Mouse (Mus musculus) pancreas, adult 10 weeks (tissue): ENCODE results near the gene Olfr466. TPM values are rescaled to one million over a fixed set of nuclear protein-coding genes. Genes with fewer than 3 reads are reported as not detected.

Source experiments
- polyA plus RNA-seq: library from polyadenylated mRNA; stranded (reverse); fragments of 350-450 nt; fragmentation: Illumina TruSeq; extraction: RNeasy Lipid Tissue Mini Kit (QIAGEN cat#74804); gene quantifications from one replicate; pipeline ENCODE4 v1.2.3, GENCODE M21; 2015; ENCODE audit warnings: low read depth, low replicate concordance; ENCODE audit not compliant: insufficient read depth

The Olfr466 gene
- not detected for polyA plus RNA-seq

GRCm38 (mm10) chr13:65149940-65150339, at the start of gene Olfr466:
Gene Olfr466 (plus strand): TSS chr13:65150240.

DNA sequence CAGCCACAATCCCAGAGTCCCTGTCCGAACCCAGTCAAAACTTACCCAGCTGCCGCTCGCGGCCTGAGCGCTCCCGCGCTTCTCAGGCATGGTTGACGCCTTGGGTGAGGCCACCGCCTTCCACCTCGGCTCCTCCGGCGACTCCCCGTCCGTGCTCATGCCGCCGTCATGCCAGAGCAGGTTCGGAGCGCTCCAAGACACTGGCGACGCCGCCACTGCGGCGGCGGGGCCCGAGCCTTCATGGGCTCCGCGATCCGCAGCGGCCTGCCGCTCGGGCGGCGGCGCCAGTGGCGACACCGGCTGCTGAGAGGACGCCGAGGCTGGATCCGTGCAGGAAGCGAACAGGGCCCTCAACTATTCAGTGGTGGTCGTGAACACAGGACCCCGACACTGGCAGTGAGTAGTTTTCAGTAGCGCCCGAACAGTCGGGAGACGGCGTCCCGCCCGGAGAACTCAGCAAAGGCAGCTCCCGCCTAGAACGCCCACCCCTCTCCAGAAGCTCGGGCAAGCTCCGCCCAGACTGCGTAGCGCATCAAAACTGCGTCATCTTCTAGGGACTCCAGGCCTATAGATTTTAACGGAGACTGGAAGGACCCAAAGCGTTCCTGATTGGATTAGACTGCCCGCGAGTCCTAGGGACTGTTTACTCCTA, 37.5 kb upstream of the Olfr466 start, which contains the start of gene Mfsd14b:
TSS of gene Mfsd14b (minus strand) at position 517 of the 652 bp plus-strand sequence.

GRCm38 (mm10) chr13:65137789-65138188, 12.3 kb upstream of the Olfr466 start, which contains the start of gene Olfr465-ps1:
Gene Olfr465-ps1 (plus strand): TSS chr13:65138089.

Other genes with a start within 250 kb of the Olfr466 start
- gene Cntnap3, start 246.3 kb upstream of the Olfr466 start, polyA plus RNA-seq = not detected
- gene Spata31, start 232.8 kb upstream of the Olfr466 start, polyA plus RNA-seq = not detected
- gene Spata31d1c, start 117.2 kb upstream of the Olfr466 start, polyA plus RNA-seq = not detected
- gene Prss47, start 97.5 kb upstream of the Olfr466 start, polyA plus RNA-seq = not detected
- 5.0 TPM for gene Mfsd14b, start 37.3 kb upstream of the Olfr466 start, polyA plus RNA-seq
- gene Olfr465-ps1, start 12.2 kb upstream of the Olfr466 start, polyA plus RNA-seq = not detected
- not detected for gene Nlrp4f, start 55.7 kb downstream of the Olfr466 start, polyA plus RNA-seq
- not detected for gene Gm10775, start 109.3 kb downstream of the Olfr466 start, polyA plus RNA-seq
- gene Zfp369, start 128.6 kb downstream of the Olfr466 start, polyA plus RNA-seq = 3.8 TPM